In the genomic region with DNA sequence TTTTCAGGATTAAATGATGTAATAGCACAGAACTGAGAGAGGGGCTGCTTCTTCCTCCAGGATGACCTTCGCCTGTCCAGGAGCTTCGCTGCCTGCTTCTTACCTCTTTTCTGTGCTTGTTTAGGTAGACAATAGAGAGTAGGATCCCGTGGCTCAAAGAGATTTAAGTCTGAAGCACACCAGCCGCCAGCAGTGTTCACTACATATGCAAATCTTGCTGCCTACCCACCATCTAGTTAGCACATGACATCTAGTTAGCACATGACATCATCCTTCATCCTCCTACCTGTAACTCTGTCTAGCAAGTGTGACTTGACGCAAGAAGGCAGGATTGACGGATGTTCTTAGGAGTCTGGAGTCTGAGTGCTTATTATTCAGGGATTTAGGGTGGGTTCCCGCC, we compare ENCODE assay signal across 22 mouse cellular contexts.
"Had no signal": no experiment of that assay in that cellular context is flagged by ENCODE, and none has a peak within 500 bp of the region (broad histone marks: within the 10 kb centered on the region; RNA-seq: fewer than 3 reads in every experiment).

No protein-coding gene starts in this region.

- DNase-seq: kidney, adult 18-20 months; kidney, adult 9 months; kidney, postnatal 25 days; layer of hippocampus, postnatal 36 days; left cerebral cortex, postnatal 4 days; liver, postnatal 0 days; lung, embryonic 14.5 days; midbrain, embryonic 14.5 days; right cerebral cortex, postnatal 25 days; spleen, adult 18-20 months; thymus, postnatal 25 days had no signal

- H3K9me3 ChIP-seq: limb, embryonic 12.5 days; limb, embryonic 15.5 days; neural tube, embryonic 12.5 days; neural tube, embryonic 15.5 days; stomach, embryonic 15.5 days had no signal

- H3K4me3 ChIP-seq: limb, embryonic 12.5 days; limb, embryonic 15.5 days; neural tube, embryonic 12.5 days; neural tube, embryonic 15.5 days; stomach, embryonic 15.5 days had no signal

- H3K36me3 ChIP-seq: limb, embryonic 12.5 days; limb, embryonic 15.5 days; neural tube, embryonic 12.5 days; neural tube, embryonic 15.5 days; stomach, embryonic 15.5 days had no signal

- ATAC-seq: liver, postnatal 0 days; lung, postnatal 0 days had no signal

- H3K9ac ChIP-seq: limb, embryonic 12.5 days; limb, embryonic 15.5 days; liver, embryonic 14.5 days; liver, postnatal 0 days; lung, embryonic 14.5 days; neural tube, embryonic 12.5 days; neural tube, embryonic 15.5 days; stomach, embryonic 15.5 days had no signal

- H3K27ac ChIP-seq: kidney, postnatal 0 days; limb, embryonic 12.5 days; limb, embryonic 15.5 days; liver, embryonic 14.5 days; macrophage; neural tube, embryonic 12.5 days; neural tube, embryonic 15.5 days; stomach, embryonic 15.5 days had no signal

- H3K27me3 ChIP-seq: stomach, embryonic 15.5 days had no signal

- H3K4me2 ChIP-seq: limb, embryonic 12.5 days; limb, embryonic 15.5 days; liver, embryonic 11.5 days; lung, embryonic 14.5 days; midbrain, embryonic 11.5 days; neural tube, embryonic 12.5 days; neural tube, embryonic 15.5 days; stomach, embryonic 15.5 days had no signal
